Mouse (Mus musculus) lung, postnatal 0 days (tissue): Measurements from ENCODE around the gene Hist2h2ac.

Source experiments
- CTCF ChIP-seq: IDR thresholded peaks from 2 replicates; pipeline ENCODE4 v1.5.1; 2016; ENCODE audit warnings: antibody characterized with exemption, mild to moderate bottlenecking
- EP300 ChIP-seq: IDR thresholded peaks from 2 replicates; pipeline ENCODE4 v1.6.1; 2016; ENCODE audit warnings: antibody characterized with exemption, mild to moderate bottlenecking, control low read depth

- no peak for TF ChIP-seq CTCF
- no peak for TF ChIP-seq EP300
Measured at GRCm38 (mm10) chr3:96228828-96229227, 8.1 kb upstream of the Hist2h2ac start.
